Mouse (Mus musculus) left cerebral cortex, adult 8-10 months (tissue): Measurements from ENCODE around the gene Cdk6. TPM values are rescaled to one million over a fixed set of nuclear protein-coding genes. Genes with fewer than 3 reads are reported as not detected.
"Not testable (repeated sequence)": the region's sequence is repeated elsewhere in the genome, so short reads cannot be mapped to it uniquely, and the experiment has no call there.

Experiments
- DNase-seq, 2 experiments: peaks; one replicate each; pipeline ENCODE4 v3.0.0; 2022; ENCODE audit warnings: low spot score in 2 of 2
- total RNA-seq, 4 experiments: library from RNA; stranded (reverse); gene quantifications; 2 replicates each; pipeline ENCODE4 v1.2.4; 2022

Gene Cdk6
- total RNA-seq, 4 experiments from 2014 or later = 2.4 to 6.4 (median 3.8) TPM

- no peak for DNase-seq
These were observed 34.9 kb downstream of the Cdk6 start for GRCm38 (mm10) chr5:3376167-3376566.

- DNase-seq = no peak
These were observed 38.0 kb downstream of the Cdk6 start for GRCm38 (mm10) chr5:3379252-3379651.

- DNase-seq = no peak
These were observed 39.5 kb downstream of the Cdk6 start for GRCm38 (mm10) chr5:3380692-3381233.

GRCm38 (mm10) chr5:3381795-3382194 lies 40.5 kb downstream of the Cdk6 start:
- DNase-seq = no peak

- DNase-seq = no peak
These were observed 41.2 kb downstream of the Cdk6 start for GRCm38 (mm10) chr5:3382343-3383040.

- DNase-seq = no peak
These were observed 42.3 kb downstream of the Cdk6 start for GRCm38 (mm10) chr5:3383547-3383946.

GRCm38 (mm10) chr5:3385078-3385477 lies 43.8 kb downstream of the Cdk6 start:
- DNase-seq = no peak

GRCm38 (mm10) chr5:3386021-3386730 lies 44.9 kb downstream of the Cdk6 start:
- DNase-seq = no peak

GRCm38 (mm10) chr5:3386731-3387087 lies 45.4 kb downstream of the Cdk6 start:
- DNase-seq = no peak

GRCm38 (mm10) chr5:3387138-3387537 lies 45.9 kb downstream of the Cdk6 start:
- no peak for DNase-seq

GRCm38 (mm10) chr5:3392856-3393255 lies 51.6 kb downstream of the Cdk6 start:
- no peak for DNase-seq

GRCm38 (mm10) chr5:3394145-3394544 lies 52.9 kb downstream of the Cdk6 start:
- DNase-seq = no peak

GRCm38 (mm10) chr5:3395020-3395419 lies 53.7 kb downstream of the Cdk6 start:
- no peak for DNase-seq

- no peak for DNase-seq
These were observed 54.9 kb downstream of the Cdk6 start for GRCm38 (mm10) chr5:3396214-3396613.

- DNase-seq = no peak
These were observed 55.8 kb downstream of the Cdk6 start for GRCm38 (mm10) chr5:3396910-3397575.

GRCm38 (mm10) chr5:3399784-3400494 lies 58.7 kb downstream of the Cdk6 start:
- no peak for DNase-seq

- DNase-seq = no peak
These were observed 63.8 kb downstream of the Cdk6 start for GRCm38 (mm10) chr5:3405102-3405501.

GRCm38 (mm10) chr5:3405503-3405902 lies 64.2 kb downstream of the Cdk6 start:
- DNase-seq = no peak

GRCm38 (mm10) chr5:3407926-3408325 lies 66.6 kb downstream of the Cdk6 start:
- DNase-seq = no peak

- DNase-seq = not testable (repeated sequence)
These were observed 76.9 kb downstream of the Cdk6 start for GRCm38 (mm10) chr5:3418183-3418582.

- DNase-seq = no peak
These were observed 79.0 kb downstream of the Cdk6 start for GRCm38 (mm10) chr5:3420094-3420831.
